Mouse (Mus musculus) c-Kit-negative CD71-positive TER-119-positive erythroid progenitor cells, embryonic 14.5 days (primary cell): Measurements from ENCODE around the gene Prkci.

Source experiments
- DNase-seq: peaks from one replicate; pipeline ENCODE4 v3.0.0-alpha.2; 2013; ENCODE audit warnings: low read depth, low spot score

Prkci gene

GRCm38 (mm10) chr3:31042992-31043391, 47.4 kb downstream of the Prkci start:
- no peak for DNase-seq

GRCm38 (mm10) chr3:31047263-31047662, 51.7 kb downstream of the Prkci start:
- no peak for DNase-seq

GRCm38 (mm10) chr3:31049087-31049486, 53.5 kb downstream of the Prkci start:
- no peak for DNase-seq

GRCm38 (mm10) chr3:31050375-31050774, 54.8 kb downstream of the Prkci start:
- no peak for DNase-seq

GRCm38 (mm10) chr3:31051730-31052129, 56.2 kb downstream of the Prkci start:
- no peak for DNase-seq

GRCm38 (mm10) chr3:31053191-31053590, 57.6 kb downstream of the Prkci start:
- no peak for DNase-seq

GRCm38 (mm10) chr3:31054888-31055287, 59.3 kb downstream of the Prkci start:
- DNase-seq: no peak

- peak; percentile 4 for DNase-seq
These were observed 60.6 kb downstream of the Prkci start for GRCm38 (mm10) chr3:31056047-31056650.

- peak; percentile 72 for DNase-seq
These were observed 61.4 kb downstream of the Prkci start for GRCm38 (mm10) chr3:31056651-31057627.

GRCm38 (mm10) chr3:31060745-31061102, 65.2 kb downstream of the Prkci start:
- DNase-seq: no peak

GRCm38 (mm10) chr3:31061103-31061785, 65.7 kb downstream of the Prkci start:
- no peak for DNase-seq

GRCm38 (mm10) chr3:31061786-31062120, 66.2 kb downstream of the Prkci start:
- no peak for DNase-seq

- no peak for DNase-seq
These were observed 66.8 kb downstream of the Prkci start for GRCm38 (mm10) chr3:31062325-31062724.

- no peak for DNase-seq
These were observed 72.9 kb downstream of the Prkci start for GRCm38 (mm10) chr3:31068482-31068881.

GRCm38 (mm10) chr3:31071804-31072203, 76.3 kb downstream of the Prkci start:
- no peak for DNase-seq

GRCm38 (mm10) chr3:31075808-31076207, 80.3 kb downstream of the Prkci start:
- DNase-seq: no peak

- no peak for DNase-seq
These were observed 81.6 kb downstream of the Prkci start for GRCm38 (mm10) chr3:31077068-31077703.

GRCm38 (mm10) chr3:31079450-31079849, 83.9 kb downstream of the Prkci start:
- DNase-seq: no peak

GRCm38 (mm10) chr3:31080791-31081502, 85.4 kb downstream of the Prkci start:
- DNase-seq: no peak

GRCm38 (mm10) chr3:31082838-31083506, 87.4 kb downstream of the Prkci start:
- no peak for DNase-seq
